Mouse (Mus musculus) embryonic facial prominence, embryonic 11.5 days (tissue): ENCODE measurements around the gene Slfn9. TPM values are rescaled to one million over a fixed set of nuclear protein-coding genes. Genes with fewer than 3 reads are reported as not detected.
"Not testable (repeated sequence)": the region's sequence is repeated elsewhere in the genome, so short reads cannot be mapped to it uniquely, and the experiment has no call there.

Source experiments
- ATAC-seq: fragments of 200-750 bp; cut with Nextera tagmentation; replicated peaks from 2 replicates; pipeline ENCODE4 v1.8.0; 2017; ENCODE audit warnings: low read depth; ENCODE audit not compliant: insufficient number of reproducible peaks, low FRiP score, low TSS enrichment
- DNase-seq: peaks from one replicate; pipeline ENCODE4 v3.0.0-alpha.2; 2015; ENCODE audit warnings: low spot score
- H3K27ac ChIP-seq: fragments of 300-500 bp; sonication (generic); replicated peaks from 2 replicates; pipeline ENCODE4 v1.5.1; 2014; ENCODE audit warnings: mild to moderate bottlenecking, low read depth, low read length, control low read depth
- H3K27me3 ChIP-seq: fragments of 300-500 bp; sonication (generic); 2 replicates; pipeline ENCODE4 v1.6.1; 2014; ENCODE audit warnings: mild to moderate bottlenecking, low read length, moderate library complexity, mixed read lengths; ENCODE audit not compliant: control insufficient read depth, insufficient read depth
- H3K36me3 ChIP-seq: fragments of 300-500 bp; sonication (generic); replicated peaks from 2 replicates; pipeline ENCODE4 v1.6.1; 2014; ENCODE audit warnings: low read depth, mild to moderate bottlenecking, low read length, moderate library complexity, mixed read lengths; ENCODE audit not compliant: control insufficient read depth, insufficient read depth
- H3K4me1 ChIP-seq: fragments of 300-500 bp; sonication (generic); 2 replicates; pipeline ENCODE4 v1.6.1; 2014; ENCODE audit warnings: low read length, mixed read lengths; ENCODE audit not compliant: control insufficient read depth, insufficient read depth
- H3K4me2 ChIP-seq: fragments of 300-500 bp; sonication (generic); 2 replicates; pipeline ENCODE4 v1.6.1; 2014; ENCODE audit warnings: low read depth, mild to moderate bottlenecking, control low read depth, low read length, moderate library complexity
- H3K4me3 ChIP-seq: fragments of 300-500 bp; sonication (generic); 2 replicates; pipeline ENCODE4 v1.5.1; 2014; ENCODE audit warnings: low read depth, low read length, control low read depth
- H3K9ac ChIP-seq: fragments of 300-500 bp; sonication (generic); replicated peaks from 2 replicates; pipeline ENCODE4 v1.6.1; 2014; ENCODE audit warnings: mild to moderate bottlenecking, control low read depth, low read length
- H3K9me3 ChIP-seq: fragments of 300-500 bp; sonication (generic); replicated peaks from 2 replicates; pipeline ENCODE4 v1.6.1; 2016; ENCODE audit warnings: mild to moderate bottlenecking, low read length, inconsistent platforms, mixed read lengths; ENCODE audit not compliant: control insufficient read depth
- WGBS: fragments of 180-500 bp; shearing (Covaris S2); extraction: QIAGEN DNeasy Blood & Tissue Kit; methylation state at CpG from one replicate; pipeline ENCODE4 v1.1.7; 2014; 5-methylcytosine and 5-hydroxymethylcytosine counted together
- polyA plus RNA-seq: library from polyadenylated mRNA; unstranded; fragments of >200 nt; fragmentation: Nextera tagmentation; extraction: Ambion mirVana; gene quantifications from 2 replicates; pipeline ENCODE4 v1.2.1, GENCODE M21; 2014

The Slfn9 gene
- 12.6 and 15.3 TPM in 2 replicates for polyA plus RNA-seq

GRCm38 (mm10) chr11:82991469-82992166, at the start of gene Slfn9:
TSS of gene Slfn9 (minus strand) at chr11:82991830.
- no peak for ATAC-seq
- 6% methylated on average over 14 of the region's 14 CpGs for WGBS
- H3K4me3 ChIP-seq = peak within 1 kb of the TSS; percentile 24

DNA sequence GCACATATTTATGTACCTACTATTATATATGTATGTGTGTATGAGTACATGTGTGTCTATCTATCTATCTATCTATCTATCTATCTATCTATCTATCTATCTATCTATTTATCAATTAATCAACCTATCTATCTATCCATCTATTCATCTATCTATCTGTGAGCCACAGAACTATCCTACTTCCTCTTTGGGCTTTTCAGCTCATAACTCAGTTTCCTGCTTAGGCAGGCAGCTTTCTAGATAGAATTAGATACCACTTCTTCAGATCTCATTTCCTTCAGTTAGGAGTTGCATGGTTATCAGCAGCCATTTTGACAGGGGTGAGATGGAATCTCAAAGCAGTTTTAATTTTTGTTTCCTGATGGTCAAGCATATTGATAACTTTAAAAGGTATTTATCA, 49.4 kb upstream of the Slfn9 start:
- ATAC-seq (no peak), DNase-seq (no peak)
- H3K9ac ChIP-seq = no peak overlapping the region
- no peaks in the 10 kb centered on the region for H3K9me3 ChIP-seq
- no peak overlapping the region for H3K4me2 ChIP-seq
- H3K4me3 ChIP-seq = no peak overlapping the region
- H3K36me3 ChIP-seq = no peaks in the 10 kb centered on the region
- H3K27ac ChIP-seq = no peak overlapping the region
- no peaks in the 10 kb centered on the region for H3K27me3 ChIP-seq
- H3K4me1 ChIP-seq = no peaks in the 10 kb centered on the region

More at GRCm38 (mm10) chr11:82991469-82992166, at the start of gene Slfn9:
- no peaks in the 10 kb centered on the region for H3K9me3 ChIP-seq
- H3K9ac ChIP-seq = peak within 1 kb of the TSS; percentile 47
- no peaks in the 10 kb centered on the region for H3K4me1 ChIP-seq
- H3K27ac ChIP-seq = no peak within 1 kb of the TSS
- DNase-seq = peak; percentile 51
- H3K36me3 ChIP-seq = no peaks in the 10 kb centered on the region
- H3K4me2 ChIP-seq = peak within 1 kb of the TSS; percentile 51
- no peaks in the 10 kb centered on the region for H3K27me3 ChIP-seq

DNA sequence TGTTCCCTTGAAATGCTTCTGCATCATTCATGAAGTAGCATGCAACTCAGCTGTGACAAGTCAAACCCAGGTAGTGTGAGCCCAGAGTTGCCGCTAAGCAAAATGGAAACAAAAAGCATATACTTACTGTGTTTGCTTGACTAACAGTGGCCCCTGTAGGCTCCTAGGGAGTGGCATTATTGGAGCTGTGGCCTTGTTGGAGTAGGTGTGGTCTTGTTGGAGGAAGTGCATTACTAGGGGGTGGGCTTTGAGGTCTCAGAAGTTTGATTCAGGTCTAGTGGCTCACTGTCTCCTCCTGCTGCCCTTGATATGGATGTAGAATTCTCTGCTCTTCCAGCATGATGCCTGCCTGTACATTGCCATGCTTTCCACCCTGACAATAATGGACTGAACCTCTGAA, 48.7 kb upstream of the Slfn9 start:
- no peak overlapping the region for H3K9ac ChIP-seq
- no peaks in the 10 kb centered on the region for H3K4me1 ChIP-seq
- no peak overlapping the region; the same call in 1 of the 2 replicates for H3K4me2 ChIP-seq
- no peaks in the 10 kb centered on the region for H3K9me3 ChIP-seq
- H3K4me3 ChIP-seq = no peak overlapping the region
- WGBS = 22% methylated on average over 1 of the region's 1 CpGs
- no peaks in the 10 kb centered on the region for H3K27me3 ChIP-seq
- no peaks in the 10 kb centered on the region for H3K36me3 ChIP-seq
- no peak for DNase-seq
- H3K27ac ChIP-seq = no peak overlapping the region
- no peak for ATAC-seq

DNA sequence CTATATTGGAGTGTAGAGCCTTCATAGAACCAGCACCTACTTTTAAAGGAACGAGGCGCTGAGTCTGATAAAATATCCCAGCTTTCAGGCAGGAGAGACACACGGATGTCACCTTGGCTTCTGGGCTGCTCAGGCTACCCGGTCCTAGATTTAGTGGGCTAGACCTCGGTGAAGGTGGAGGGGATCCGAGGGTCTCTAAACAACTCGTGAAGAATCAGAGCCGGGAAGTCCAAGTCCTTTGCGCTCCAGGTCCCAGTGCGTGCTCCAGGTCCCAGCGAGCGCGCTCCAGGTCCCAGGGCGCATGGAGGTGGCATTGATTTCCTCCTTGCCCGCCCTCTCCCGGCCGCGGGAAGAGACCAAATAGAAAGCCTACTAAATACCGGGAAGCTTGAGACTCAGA, 48.2 kb upstream of the Slfn9 start:
- no peak overlapping the region for H3K4me3 ChIP-seq
- no peak for DNase-seq
- H3K36me3 ChIP-seq = no peaks in the 10 kb centered on the region
- H3K4me2 ChIP-seq = peak overlapping the region; percentile 19
- no peaks in the 10 kb centered on the region for H3K9me3 ChIP-seq
- H3K27ac ChIP-seq = no peak overlapping the region
- no peak for ATAC-seq
- WGBS = 9% methylated on average over 19 of the region's 19 CpGs
- no peak overlapping the region for H3K9ac ChIP-seq
- H3K4me1 ChIP-seq = no peaks in the 10 kb centered on the region
- no peaks in the 10 kb centered on the region for H3K27me3 ChIP-seq

GRCm38 (mm10) chr11:83039156-83039555, 47.5 kb upstream of the Slfn9 start:
- no peaks in the 10 kb centered on the region for H3K27me3 ChIP-seq
- no peak for ATAC-seq
- WGBS = 11% methylated on average over 1 of the region's 1 CpGs

DNA sequence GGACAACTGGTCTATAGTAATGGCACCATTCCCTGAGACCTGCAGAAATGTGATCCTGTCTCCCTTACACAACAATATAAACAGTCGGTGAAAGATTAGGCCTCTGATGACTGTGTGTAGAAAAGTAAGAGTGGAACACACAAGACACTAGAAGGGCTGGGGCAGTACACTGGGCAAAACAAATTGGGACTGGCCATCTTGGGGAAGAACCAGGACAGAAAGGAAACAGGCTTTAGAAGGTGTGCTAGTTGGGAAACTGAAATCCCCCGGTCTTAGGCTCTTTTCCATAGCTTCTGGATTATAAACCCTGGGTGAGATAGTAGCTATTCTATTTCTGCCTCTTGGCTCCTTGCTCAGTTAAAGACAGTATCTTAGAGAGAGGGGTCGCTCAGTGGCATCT, 47.1 kb upstream of the Slfn9 start:
- H3K27ac ChIP-seq, H3K27me3 ChIP-seq, ATAC-seq, H3K4me2 ChIP-seq, H3K36me3 ChIP-seq, H3K4me1 ChIP-seq, DNase-seq, H3K9me3 ChIP-seq, H3K9ac ChIP-seq, H3K4me3 ChIP-seq: not testable (repeated sequence)
- 77% methylated on average over 3 of the region's 3 CpGs for WGBS

More at GRCm38 (mm10) chr11:83039156-83039555, 47.5 kb upstream of the Slfn9 start:
- Histone ChIP-seq H3K4me3 (no peak overlapping the region), H3K4me2 (no peak overlapping the region), H3K9ac (no peak overlapping the region), H3K4me1 (no peaks in the 10 kb centered on the region), H3K27ac (no peak overlapping the region), H3K36me3 (no peaks in the 10 kb centered on the region), H3K9me3 (no peaks in the 10 kb centered on the region)
- DNase-seq = no peak

GRCm38 (mm10) chr11:83020621-83021020, 29.0 kb upstream of the Slfn9 start, which contains the start of gene Slfn8:
TSS of gene Slfn8 (minus strand) at chr11:83020810.
- H3K4me3 ChIP-seq = no peak within 1 kb of the TSS
- H3K4me1 ChIP-seq = no peaks in the 10 kb centered on the region
- no peak for ATAC-seq
- no peaks in the 10 kb centered on the region for H3K36me3 ChIP-seq
- 73% methylated on average over 5 of the region's 5 CpGs for WGBS
- no peaks in the 10 kb centered on the region for H3K9me3 ChIP-seq
- no peak for DNase-seq
- H3K4me2 ChIP-seq = no peak within 1 kb of the TSS
- no peaks in the 10 kb centered on the region for H3K27me3 ChIP-seq
- no peak within 1 kb of the TSS for H3K9ac ChIP-seq
- H3K27ac ChIP-seq = no peak within 1 kb of the TSS

DNA sequence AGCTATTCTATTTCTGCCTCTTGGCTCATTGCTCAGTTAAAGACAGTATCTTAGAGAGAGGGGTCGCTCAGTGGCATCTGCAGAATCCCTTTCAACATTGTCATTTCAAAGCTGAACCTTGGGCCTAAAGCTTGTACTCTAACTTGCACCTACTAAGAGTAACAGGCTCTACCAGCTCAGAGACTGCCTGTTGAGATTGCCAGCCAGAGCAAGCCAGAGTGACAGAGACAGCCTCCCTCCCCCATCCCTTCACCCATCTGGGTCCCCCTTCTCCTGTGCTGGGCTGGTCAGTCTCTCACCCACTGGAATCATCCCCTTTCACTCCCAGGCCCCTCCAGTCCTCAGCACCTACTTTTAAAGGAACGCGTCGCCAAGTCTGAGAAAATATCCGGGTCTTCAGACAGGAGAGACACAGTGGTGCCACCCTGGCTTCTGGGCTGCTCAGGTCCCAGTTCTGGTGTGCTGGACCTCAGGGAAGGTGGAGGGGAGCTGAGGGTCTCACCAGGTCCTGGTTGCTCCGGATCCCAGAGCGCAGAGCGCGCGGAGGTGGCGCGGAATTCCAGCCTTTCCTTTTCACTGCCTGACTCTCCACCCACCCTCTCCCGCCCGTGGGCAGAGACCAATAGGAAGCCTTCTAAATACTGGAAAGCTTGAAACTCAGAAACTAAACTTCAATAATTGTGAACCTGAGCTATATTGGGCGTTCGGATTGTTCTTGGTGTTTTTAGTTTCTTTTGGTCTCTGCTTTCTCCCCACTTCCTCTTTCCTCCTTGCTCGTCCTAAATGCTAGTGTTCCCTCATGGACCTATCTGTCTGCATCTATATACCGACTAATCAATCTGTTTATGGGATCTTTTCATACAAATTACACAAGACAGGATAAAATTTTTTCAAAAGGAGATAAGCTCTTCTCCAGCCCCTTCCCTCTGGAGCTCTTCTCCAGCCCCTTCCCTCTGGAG, 28.2 kb upstream of the Slfn9 start:
- H3K27ac ChIP-seq, H3K4me1 ChIP-seq, H3K4me3 ChIP-seq, H3K9ac ChIP-seq, H3K4me2 ChIP-seq, ATAC-seq, H3K27me3 ChIP-seq, H3K9me3 ChIP-seq, H3K36me3 ChIP-seq, DNase-seq: not testable (repeated sequence)
- WGBS = 68% methylated on average over 18 of the region's 18 CpGs
